Mouse (Mus musculus): ENCODE measurements around the gene Asic2.

- TF ChIP-seq CTCF (IDR thresholded peaks at IDR 0.05; ENCODE audit: borderline replicate concordance, insufficient read depth, low read depth, low read length) = no peak
- no peak for TF ChIP-seq POLR2A (IDR thresholded peaks at IDR 0.05; ENCODE audit: borderline replicate concordance, insufficient read depth, low read length)
These were observed 388.5 kb downstream of the Asic2 start for GRCm38 (mm10) chr11:81579753-81580152.
